Mouse (Mus musculus) cortical plate, adult 2 months (tissue): ENCODE results near the gene Egfl7.

Experiments used
- CTCF ChIP-seq: fragments of 200-500 bp; IDR thresholded peaks from 2 replicates; pipeline ENCODE4 v1.5.1; 2011; ENCODE audit warnings: mild to moderate bottlenecking, control low read depth, low read length; ENCODE audit not compliant: insufficient read depth; ENCODE audit errors: extremely low read depth
- POLR2A ChIP-seq: fragments of 200-500 bp; IDR thresholded peaks from 2 replicates; pipeline ENCODE4 v1.6.1; 2011; ENCODE audit warnings: mild to moderate bottlenecking, low read length, control low read depth; ENCODE audit not compliant: insufficient read depth; ENCODE audit errors: extremely low read depth

- TF ChIP-seq CTCF (no peak), POLR2A (no peak)
Measured at GRCm38 (mm10) chr2:26579714-26580113, at the start of gene Egfl7.
